Mouse (Mus musculus) right cerebral cortex, postnatal 14 days (tissue): ENCODE data around the gene St6galnac5.

Experiments used
- DNase-seq: peaks from one replicate; pipeline ENCODE4 v3.0.0; 2022

The St6galnac5 gene

GRCm38 (mm10) chr3:152912216-152913101 lies 69.6 kb downstream of the St6galnac5 start:
- no peak for DNase-seq

GRCm38 (mm10) chr3:152911578-152911977 lies 70.5 kb downstream of the St6galnac5 start:
- no peak for DNase-seq

- no peak for DNase-seq
Observed at GRCm38 (mm10) chr3:152907683-152908082, 74.4 kb downstream of the St6galnac5 start.

GRCm38 (mm10) chr3:152907087-152907486 lies 75.0 kb downstream of the St6galnac5 start:
- no peak for DNase-seq

- no peak for DNase-seq
Observed at GRCm38 (mm10) chr3:152905800-152906199, 76.2 kb downstream of the St6galnac5 start.

- no peak for DNase-seq
Observed at GRCm38 (mm10) chr3:152905026-152905425, 77.0 kb downstream of the St6galnac5 start.

GRCm38 (mm10) chr3:152898906-152899305 lies 83.1 kb downstream of the St6galnac5 start:
- no peak for DNase-seq

GRCm38 (mm10) chr3:152897196-152897595 lies 84.8 kb downstream of the St6galnac5 start:
- no peak for DNase-seq

GRCm38 (mm10) chr3:152896111-152896510 lies 85.9 kb downstream of the St6galnac5 start:
- no peak for DNase-seq

- no peak for DNase-seq
Observed at GRCm38 (mm10) chr3:152894935-152895334, 87.1 kb downstream of the St6galnac5 start.

GRCm38 (mm10) chr3:152888116-152888515 lies 93.9 kb downstream of the St6galnac5 start:
- DNase-seq, result no peak

GRCm38 (mm10) chr3:152886749-152887148 lies 95.3 kb downstream of the St6galnac5 start:
- DNase-seq, result no peak

GRCm38 (mm10) chr3:152883556-152883955 lies 98.5 kb downstream of the St6galnac5 start:
- no peak for DNase-seq

GRCm38 (mm10) chr3:152881706-152882105 lies 100.3 kb downstream of the St6galnac5 start:
- no peak for DNase-seq

- DNase-seq, result no peak
Observed at GRCm38 (mm10) chr3:152880121-152880835, 101.8 kb downstream of the St6galnac5 start.

GRCm38 (mm10) chr3:152875723-152876290 lies 106.2 kb downstream of the St6galnac5 start:
- no peak for DNase-seq

GRCm38 (mm10) chr3:152874431-152875355 lies 107.4 kb downstream of the St6galnac5 start:
- peak; percentile 44 for DNase-seq

GRCm38 (mm10) chr3:152872596-152872995 lies 109.5 kb downstream of the St6galnac5 start:
- DNase-seq, result no peak

GRCm38 (mm10) chr3:152872054-152872453 lies 110.0 kb downstream of the St6galnac5 start:
- DNase-seq, result no peak

GRCm38 (mm10) chr3:152867654-152868525 lies 114.2 kb downstream of the St6galnac5 start:
- DNase-seq, result no peak
